Mouse (Mus musculus): ENCODE measurements around the gene Hist1h2ab.
"Not testable (repeated sequence)": the region's sequence is repeated elsewhere in the genome, so short reads cannot be mapped to it uniquely, and the experiment has no call there.

Hist1h2ab gene

GRCm38 (mm10) chr13:23766772-23767171, 15.8 kb downstream of the Hist1h2ab start:
- intact Hi-C loops (cut with DNase I): no loop called here

GRCm38 (mm10) chr13:23768834-23769397, 18.0 kb downstream of the Hist1h2ab start:
- intact Hi-C loops (cut with DNase I): no loop called here

GRCm38 (mm10) chr13:23769613-23770012, 18.7 kb downstream of the Hist1h2ab start, which contains the start of gene Trim38:
Trim38 (plus strand) TSS chr13:23769913.
- intact Hi-C loops (cut with DNase I): not testable (repeated sequence)

- intact Hi-C loops (cut with DNase I): no loop called here
Observed at GRCm38 (mm10) chr13:23772561-23773313, 21.8 kb downstream of the Hist1h2ab start.

- intact Hi-C loops (cut with DNase I): no loop called here
Observed at GRCm38 (mm10) chr13:23778339-23778738, 27.4 kb downstream of the Hist1h2ab start.

- intact Hi-C loops (cut with DNase I): no loop called here
Observed at GRCm38 (mm10) chr13:23779025-23779424, 28.1 kb downstream of the Hist1h2ab start.

- intact Hi-C loops (cut with DNase I): loop anchor here (10.0 kb wide), 1 partner anchor 502 kb away; no protein-coding TSS in a partner anchor
Observed at GRCm38 (mm10) chr13:23792520-23792919, 41.6 kb downstream of the Hist1h2ab start.

- intact Hi-C loops (cut with DNase I): loop anchor here (10.0 kb wide), 1 partner anchor 495 kb away; no protein-coding TSS in a partner anchor
Observed at GRCm38 (mm10) chr13:23799405-23799804, 48.5 kb downstream of the Hist1h2ab start.

Small RNA genes within 50 kb of the gene (microRNA-seq; reads per million reads assigned to microRNA genes)
- gene Gm44314: 0 reads per million in 2 experiments
- gene Gm44484: 0 reads per million in 2 experiments
